Mouse (Mus musculus) lung, postnatal 0 days (tissue): ENCODE results near the gene Wbp11. TPM values are rescaled to one million over a fixed set of nuclear protein-coding genes. Genes with fewer than 3 reads are reported as not detected.

Experiments used
- ATAC-seq: fragments of 200-750 bp; cut with Nextera tagmentation; 2 replicates; pipeline ENCODE4 v1.8.0; 2017; ENCODE audit warnings: moderate library complexity
- DNase-seq: peaks from one replicate; pipeline ENCODE4 v3.0.0-alpha.2; 2016; ENCODE audit warnings: low spot score
- H3K27ac ChIP-seq: fragments of 300-500 bp; sonication (generic); 2 replicates; pipeline ENCODE4 v1.5.1; 2014; ENCODE audit warnings: antibody characterized with exemption, mild to moderate bottlenecking, low read length, mixed read lengths
- H3K27me3 ChIP-seq: fragments of 300-500 bp; sonication (generic); replicated peaks from 2 replicates; pipeline ENCODE4 v1.6.1; 2014; ENCODE audit warnings: low read length, mixed read lengths; ENCODE audit not compliant: insufficient read depth
- H3K36me3 ChIP-seq: fragments of 300-500 bp; sonication (generic); 2 replicates; pipeline ENCODE4 v1.6.1; 2014; ENCODE audit warnings: low read length, mixed read lengths; ENCODE audit not compliant: insufficient read depth
- H3K4me1 ChIP-seq: fragments of 300-500 bp; sonication (generic); 2 replicates; pipeline ENCODE4 v1.6.1; 2014; ENCODE audit warnings: antibody characterized with exemption, low read depth, low read length, mixed read lengths; ENCODE audit not compliant: insufficient read depth
- H3K4me2 ChIP-seq: fragments of 300-500 bp; sonication (generic); replicated peaks from 2 replicates; pipeline ENCODE4 v1.6.1; 2014; ENCODE audit warnings: low read depth, mild to moderate bottlenecking, low read length, moderate library complexity, mixed read lengths
- H3K4me3 ChIP-seq: fragments of 300-500 bp; sonication (generic); 2 replicates; pipeline ENCODE4 v1.5.1; 2014; ENCODE audit warnings: low read depth, low read length
- H3K9ac ChIP-seq: fragments of 300-500 bp; sonication (generic); replicated peaks from 2 replicates; pipeline ENCODE4 v1.6.1; 2014; ENCODE audit warnings: low read depth, mild to moderate bottlenecking
- H3K9me3 ChIP-seq: fragments of 300-500 bp; sonication (generic); 2 replicates; pipeline ENCODE4 v1.6.1; 2016; ENCODE audit warnings: low read length, mixed read lengths
- CTCF ChIP-seq: IDR thresholded peaks from 2 replicates; pipeline ENCODE4 v1.5.1; 2016; ENCODE audit warnings: antibody characterized with exemption, mild to moderate bottlenecking
- EP300 ChIP-seq: IDR thresholded peaks from 2 replicates; pipeline ENCODE4 v1.6.1; 2016; ENCODE audit warnings: antibody characterized with exemption, mild to moderate bottlenecking, control low read depth
- WGBS: fragments of 180-500 bp; shearing (Covaris S2); extraction: QIAGEN DNeasy Blood & Tissue Kit; methylation state at CpG from one replicate; pipeline ENCODE4 v1.1.7; 2014; 5-methylcytosine and 5-hydroxymethylcytosine counted together
- polyA plus RNA-seq: library from polyadenylated mRNA; unstranded; fragments of >200 nt; fragmentation: Nextera tagmentation; extraction: Ambion mirVana; gene quantifications from 2 replicates; pipeline ENCODE4 v1.2.1, GENCODE M21; 2015

Gene Wbp11
- polyA plus RNA-seq, 1 experiment from 2014 or later = 44.4 TPM

DNA sequence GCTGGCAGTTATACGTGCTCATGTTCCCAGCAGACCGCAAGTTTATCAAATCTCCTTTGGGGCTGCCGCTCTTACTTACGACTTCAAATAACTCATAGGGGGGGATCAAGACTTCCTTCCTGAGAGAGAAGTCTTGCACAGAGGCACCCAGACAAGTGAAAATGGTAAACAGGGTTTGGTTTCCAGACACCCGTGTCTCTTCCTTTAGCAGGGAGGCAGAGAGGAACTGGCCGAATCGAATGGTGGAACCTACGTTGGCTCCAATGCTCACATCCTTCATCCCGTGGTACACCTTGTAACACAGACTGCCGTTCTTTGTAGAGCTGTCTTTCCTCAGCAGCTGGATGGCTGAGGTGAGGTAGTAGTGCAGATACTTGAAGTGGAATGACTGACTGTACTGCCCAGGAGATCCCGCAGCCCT is 26.3 kb upstream of the Wbp11 start:
- H3K27ac ChIP-seq = no peak overlapping the region
- no peak for ATAC-seq

DNA sequence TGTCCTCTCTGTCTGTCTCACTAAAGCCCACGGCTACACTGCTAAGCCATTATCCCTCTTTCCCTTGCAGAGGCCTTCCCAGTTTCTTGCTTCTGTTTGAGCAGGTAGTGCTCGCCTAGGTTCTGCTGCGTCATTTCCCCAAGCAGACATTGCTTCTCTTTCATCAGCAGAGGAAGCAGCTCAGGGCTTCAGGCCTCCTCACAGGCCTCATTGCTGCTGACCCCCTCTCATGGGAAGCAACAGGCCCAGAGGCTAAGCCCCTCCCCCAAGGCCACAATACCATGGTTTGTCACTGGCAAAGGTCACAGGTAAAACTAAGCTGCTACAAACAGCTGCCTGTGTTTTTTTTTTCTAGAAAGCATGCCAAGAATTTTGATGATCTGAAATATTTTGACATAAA is 24.7 kb upstream of the Wbp11 start:
- H3K9me3 ChIP-seq = no peaks in the 10 kb centered on the region
- no peak overlapping the region for H3K9ac ChIP-seq
- H3K27me3 ChIP-seq = no peaks in the 10 kb centered on the region
- H3K27ac ChIP-seq = peak overlapping the region; percentile 43
- WGBS = 40% methylated on average over 3 of the region's 3 CpGs
- no peak overlapping the region for H3K4me2 ChIP-seq
- H3K36me3 ChIP-seq = no peaks in the 10 kb centered on the region
- TF ChIP-seq EP300 = no peak
- TF ChIP-seq CTCF = no peak
- peaks cover 15% of the 10 kb centered on the region; the same call in 1 of the 2 replicates for H3K4me1 ChIP-seq
- no peak overlapping the region for H3K4me3 ChIP-seq
- ATAC-seq = no peak
- peak; percentile 41 for DNase-seq

More for the DNA sequence above, 26.3 kb upstream of the Wbp11 start:
- H3K9ac ChIP-seq = no peak overlapping the region
- 76% methylated on average over 11 of the region's 11 CpGs for WGBS
- H3K4me2 ChIP-seq = no peak overlapping the region
- no peaks in the 10 kb centered on the region for H3K27me3 ChIP-seq
- no peak overlapping the region for H3K4me3 ChIP-seq
- DNase-seq = no peak
- H3K4me1 ChIP-seq = peaks cover 16% of the 10 kb centered on the region; the same call in 1 of the 2 replicates
- no peaks in the 10 kb centered on the region for H3K36me3 ChIP-seq
- TF ChIP-seq CTCF = no peak
- no peak for TF ChIP-seq EP300
- no peaks in the 10 kb centered on the region for H3K9me3 ChIP-seq

DNA sequence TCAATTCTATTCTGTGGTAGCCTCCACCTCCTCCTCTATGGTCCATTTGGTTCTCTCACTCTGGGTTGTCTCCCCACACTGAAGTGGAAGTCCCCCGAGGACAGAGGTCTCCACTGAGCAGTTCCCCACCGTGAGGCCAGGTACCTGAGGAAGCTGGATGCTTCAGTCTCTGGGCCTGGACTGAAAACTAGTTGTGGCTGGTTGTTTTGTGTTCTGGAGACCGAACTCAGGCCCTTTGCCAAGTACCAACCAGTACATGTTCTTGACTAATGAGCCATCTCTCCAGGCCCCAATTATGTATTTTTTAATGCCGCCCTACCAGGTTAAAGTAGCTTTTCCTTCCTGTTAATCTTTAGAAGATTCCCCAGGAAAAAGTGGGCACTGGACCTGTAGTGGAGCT is 24.3 kb upstream of the Wbp11 start:
- Histone ChIP-seq H3K9ac (no peak overlapping the region), H3K27me3 (no peaks in the 10 kb centered on the region), H3K27ac (peak overlapping the region; percentile 43), H3K9me3 (no peaks in the 10 kb centered on the region), H3K36me3 (no peaks in the 10 kb centered on the region), H3K4me2 (no peak overlapping the region), H3K4me3 (no peak overlapping the region), H3K4me1 (peaks cover 12% of the 10 kb centered on the region; the same call in 1 of the 2 replicates)
- 74% methylated on average over 4 of the region's 4 CpGs for whole genome bisulfite sequencing
- no peak for DNase-seq
- no peak for TF ChIP-seq EP300
- no peak for ATAC-seq

DNA sequence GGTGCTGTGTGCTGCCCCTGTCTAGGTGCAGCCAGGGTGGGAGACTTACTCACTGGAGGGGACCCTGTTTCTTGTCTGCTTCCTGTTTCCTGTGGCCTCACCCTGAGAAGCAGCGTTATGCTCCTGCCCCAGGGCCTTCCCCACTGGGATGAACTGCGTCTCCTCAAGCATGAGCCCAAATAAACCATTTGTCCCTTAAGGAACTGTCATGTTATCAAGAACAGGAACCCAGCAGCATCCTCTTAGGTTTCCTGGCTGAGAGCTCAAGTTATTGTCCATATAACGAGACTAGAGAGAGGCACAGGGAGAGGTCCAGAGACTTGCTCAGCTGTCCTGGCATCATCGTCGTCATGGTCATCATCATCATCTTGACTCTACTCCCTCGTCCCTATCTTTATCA is 22.2 kb upstream of the Wbp11 start:
- 67% methylated on average over 6 of the region's 6 CpGs for WGBS

DNA sequence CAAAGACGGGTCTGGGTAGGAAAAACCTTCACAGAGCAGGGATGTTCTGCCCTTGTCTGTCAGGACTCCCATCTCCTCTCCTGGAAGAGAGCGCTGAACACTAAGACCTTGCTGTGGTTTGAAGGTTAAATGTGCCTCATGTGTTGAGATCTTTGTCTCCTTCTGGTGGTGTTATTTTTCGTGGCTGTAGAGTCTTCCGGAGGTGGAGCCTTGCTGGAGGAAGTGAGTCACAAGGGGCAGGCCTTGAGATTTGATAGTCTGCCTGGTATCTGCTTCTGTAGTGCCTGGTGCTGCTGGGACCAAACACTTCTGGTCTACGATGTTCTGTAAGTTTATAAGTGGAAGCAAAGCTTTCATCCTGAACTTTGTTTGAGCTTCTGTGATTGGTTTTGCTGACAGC is 20.9 kb upstream of the Wbp11 start:
- ATAC-seq (no peak), DNase-seq (no peak)
- H3K9me3 ChIP-seq = no peaks in the 10 kb centered on the region
- no peaks in the 10 kb centered on the region for H3K27me3 ChIP-seq
- WGBS = 81% methylated on average over 5 of the region's 5 CpGs
- TF ChIP-seq CTCF (no peak), EP300 (no peak)
- no peak overlapping the region for H3K4me2 ChIP-seq
- H3K4me3 ChIP-seq = no peak overlapping the region
- H3K27ac ChIP-seq = no peak overlapping the region
- H3K36me3 ChIP-seq = no peaks in the 10 kb centered on the region
- no peaks in the 10 kb centered on the region for H3K4me1 ChIP-seq
- no peak overlapping the region for H3K9ac ChIP-seq

More for the DNA sequence above, 22.2 kb upstream of the Wbp11 start:
- Histone ChIP-seq H3K9me3 (no peaks in the 10 kb centered on the region), H3K4me2 (no peak overlapping the region), H3K27me3 (no peaks in the 10 kb centered on the region), H3K4me3 (no peak overlapping the region), H3K36me3 (no peaks in the 10 kb centered on the region), H3K9ac (no peak overlapping the region), H3K4me1 (no peaks in the 10 kb centered on the region), H3K27ac (no peak overlapping the region)
- DNase-seq = no peak
- ATAC-seq = no peak
- TF ChIP-seq EP300 = no peak
- TF ChIP-seq CTCF = no peak

DNA sequence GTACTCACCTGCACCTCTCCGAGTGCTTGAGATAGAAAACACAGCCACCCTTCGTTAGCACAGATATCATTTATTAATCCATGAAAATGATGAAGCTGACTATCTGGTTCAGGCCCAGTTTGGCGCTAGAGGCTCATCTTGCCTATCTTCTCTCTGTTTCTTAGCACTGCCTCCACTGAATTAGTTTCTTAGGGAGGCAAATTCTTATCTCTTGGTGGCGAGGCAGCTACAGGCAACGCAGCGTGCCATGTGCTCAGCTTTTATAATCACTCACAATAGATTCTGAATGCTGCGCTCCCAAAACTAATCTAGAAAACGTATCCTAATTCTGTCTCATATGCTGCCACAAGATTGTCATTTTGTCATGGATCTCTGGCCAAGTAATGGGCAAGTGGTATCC is 20.4 kb upstream of the Wbp11 start:
- no peak overlapping the region for H3K4me3 ChIP-seq
- DNase-seq = no peak
- H3K27ac ChIP-seq = no peak overlapping the region
- ATAC-seq = no peak
- H3K9ac ChIP-seq = no peak overlapping the region
- WGBS = 83% methylated on average over 8 of the region's 8 CpGs
- H3K4me1 ChIP-seq = no peaks in the 10 kb centered on the region
- no peak overlapping the region for H3K4me2 ChIP-seq
- H3K36me3 ChIP-seq = no peaks in the 10 kb centered on the region
- TF ChIP-seq CTCF = no peak
- no peak for TF ChIP-seq EP300
- H3K27me3 ChIP-seq = no peaks in the 10 kb centered on the region
- no peaks in the 10 kb centered on the region for H3K9me3 ChIP-seq

DNA sequence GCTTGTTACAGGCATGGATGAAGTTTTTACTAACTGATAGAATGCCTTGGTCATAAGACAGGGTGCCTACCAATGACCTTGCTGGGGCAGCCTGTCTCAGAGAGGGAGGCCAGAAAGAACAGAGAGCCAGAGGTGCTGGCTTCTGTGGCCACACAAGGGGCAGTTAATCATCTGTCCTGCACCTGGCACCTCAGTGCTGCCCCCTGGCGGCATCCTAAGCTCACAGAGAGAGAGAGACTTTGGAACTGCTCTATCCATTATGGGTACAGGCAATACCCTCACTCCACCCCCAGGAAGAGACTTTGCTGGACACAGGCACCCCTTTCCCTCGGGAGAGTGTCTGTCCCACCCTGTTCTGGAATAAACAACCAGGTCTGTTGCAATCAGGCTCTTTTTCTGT is 19.8 kb upstream of the Wbp11 start:
- Histone ChIP-seq H3K9me3 (no peaks in the 10 kb centered on the region), H3K36me3 (no peaks in the 10 kb centered on the region), H3K4me2 (no peak overlapping the region), H3K9ac (no peak overlapping the region), H3K27me3 (no peaks in the 10 kb centered on the region), H3K4me3 (no peak overlapping the region), H3K4me1 (no peaks in the 10 kb centered on the region), H3K27ac (no peak overlapping the region)
- peak; percentile 48 for ATAC-seq
- 14% methylated on average over 2 of the region's 2 CpGs for WGBS
- TF ChIP-seq EP300 (no peak), CTCF (peak; percentile 79)
- peak; percentile 64 for DNase-seq
